Mouse (Mus musculus) neural tube, embryonic 14.5 days (tissue): Measurements from ENCODE around the gene Hexim1. TPM values are rescaled to one million over a fixed set of nuclear protein-coding genes. Genes with fewer than 3 reads are reported as not detected.

Experiments used
- ATAC-seq: fragments of 200-750 bp; cut with Nextera tagmentation; 2 replicates; pipeline ENCODE4 v1.8.0; 2017; ENCODE audit warnings: low read depth, mild to moderate bottlenecking, moderate TSS enrichment, moderate library complexity
- H3K27ac ChIP-seq: fragments of 300-500 bp; sonication (generic); 2 replicates; pipeline ENCODE4 v1.5.1; 2014; ENCODE audit warnings: low read depth, mild to moderate bottlenecking, control low read depth, low read length, moderate library complexity, mixed read lengths
- H3K27me3 ChIP-seq: fragments of 300-500 bp; sonication (generic); 2 replicates; pipeline ENCODE4 v1.6.1; 2014; ENCODE audit warnings: low read length; ENCODE audit not compliant: control insufficient read depth, insufficient read depth
- H3K36me3 ChIP-seq: fragments of 300-500 bp; sonication (generic); 2 replicates; pipeline ENCODE4 v1.6.1; 2014; ENCODE audit warnings: low read length, mixed read lengths; ENCODE audit not compliant: control insufficient read depth, insufficient read depth
- H3K4me1 ChIP-seq: fragments of 300-500 bp; sonication (generic); 2 replicates; pipeline ENCODE4 v1.6.1; 2014; ENCODE audit warnings: low read length; ENCODE audit not compliant: control insufficient read depth, insufficient read depth
- H3K4me2 ChIP-seq: fragments of 300-500 bp; sonication (generic); 2 replicates; pipeline ENCODE4 v1.6.1; 2014; ENCODE audit warnings: mild to moderate bottlenecking, low read depth, low read length, control low read depth
- H3K4me3 ChIP-seq: fragments of 300-500 bp; sonication (generic); 2 replicates; pipeline ENCODE4 v1.5.1; 2014; ENCODE audit warnings: low read depth, low read length, control low read depth, mixed read lengths
- H3K9ac ChIP-seq: fragments of 300-500 bp; sonication (generic); replicated peaks from 2 replicates; pipeline ENCODE4 v1.6.1; 2014; ENCODE audit warnings: low read depth, mild to moderate bottlenecking, control low read depth, low read length, mixed read lengths
- H3K9me3 ChIP-seq: fragments of 300-500 bp; sonication (generic); 2 replicates; pipeline ENCODE4 v1.6.1; 2016; ENCODE audit warnings: low read length; ENCODE audit not compliant: control insufficient read depth
- WGBS: fragments of 180-500 bp; shearing (Covaris S2); extraction: QIAGEN DNeasy Blood & Tissue Kit; methylation state at CpG from one replicate; pipeline ENCODE4 v1.1.7; 2014; 5-methylcytosine and 5-hydroxymethylcytosine counted together
- polyA plus RNA-seq: library from polyadenylated mRNA; unstranded; fragments of >200 nt; fragmentation: Nextera tagmentation; extraction: Ambion mirVana; gene quantifications from 2 replicates; pipeline ENCODE4 v1.2.1, GENCODE M21; 2014

Gene Hexim1
- polyA plus RNA-seq, result 5.8 and 6.1 TPM in 2 replicates

DNA sequence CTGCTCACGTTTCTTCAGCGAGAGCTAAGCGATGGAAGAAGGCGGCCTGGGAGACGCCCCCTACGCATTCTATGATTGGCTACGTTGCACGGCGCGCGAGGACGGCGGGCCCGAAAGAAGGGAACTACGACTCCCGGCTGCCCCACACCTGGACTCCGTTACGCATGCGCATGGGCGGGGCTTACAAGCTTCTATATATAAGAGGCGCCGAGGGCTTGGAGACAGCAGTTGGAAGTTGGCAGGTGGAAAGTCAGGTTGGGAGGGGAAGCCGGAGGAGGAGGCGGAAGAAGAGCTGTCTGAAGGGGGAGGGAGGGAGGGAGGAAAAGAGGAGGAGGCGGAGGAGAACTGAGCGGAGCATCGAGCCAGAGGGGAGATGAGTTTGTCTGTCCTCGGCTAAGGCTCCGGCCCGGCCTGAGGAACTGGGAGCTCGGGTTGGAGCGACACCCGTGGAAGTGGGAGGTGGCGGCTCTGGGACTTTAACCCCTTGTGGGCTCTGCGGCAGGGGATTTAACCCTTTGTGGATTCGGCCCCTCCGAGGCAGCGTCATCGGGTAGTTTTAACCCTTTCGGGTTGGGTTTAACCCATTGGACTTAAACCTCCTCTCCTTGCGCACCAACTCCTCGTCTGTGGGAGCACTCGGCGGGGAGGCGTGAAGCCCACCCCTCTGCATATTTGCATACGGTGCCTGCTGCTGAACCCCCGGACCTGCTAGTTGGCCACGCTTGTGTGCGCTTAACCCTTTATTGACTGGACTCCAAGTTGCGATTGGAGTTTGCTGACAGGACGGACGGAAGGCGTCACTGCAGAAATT, at the start of gene Hexim1:
Gene Hexim1, plus strand, starts transcription at position 224 of the 811 bp plus-strand sequence.
- Histone ChIP-seq H3K4me3 (peak within 1 kb of the TSS; percentile 59), H3K36me3 (no peaks in the 10 kb centered on the region), H3K4me1 (peaks cover 12% of the 10 kb centered on the region), H3K27ac (peak within 1 kb of the TSS; percentile 90), H3K9me3 (no peaks in the 10 kb centered on the region), H3K9ac (peak within 1 kb of the TSS; percentile 74), H3K4me2 (peak within 1 kb of the TSS; percentile 78), H3K27me3 (peaks cover 3% of the 10 kb centered on the region)
- under 1% methylated on average over 53 of the region's 53 CpGs for WGBS
- peak; percentile 96 for ATAC-seq

DNA sequence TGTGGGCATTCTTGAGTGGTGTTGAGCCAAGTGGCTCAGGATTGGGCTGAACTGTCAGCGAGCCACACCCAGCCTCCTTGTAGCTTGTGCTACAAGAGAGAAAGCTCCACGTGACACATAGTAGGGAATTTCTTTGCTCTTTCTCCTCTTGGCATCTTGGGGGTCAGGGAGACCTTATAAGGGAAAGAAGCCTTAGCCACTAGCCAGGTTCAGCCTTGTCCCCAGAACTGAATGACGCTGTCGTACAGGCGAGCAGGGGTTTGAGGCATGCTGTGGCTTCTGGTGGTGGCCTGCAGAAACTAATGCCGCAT, 49.0 kb upstream of the Hexim1 start:
- no peak for ATAC-seq
- H3K27ac ChIP-seq, result no peak overlapping the region
- H3K9me3 ChIP-seq, result no peaks in the 10 kb centered on the region
- H3K4me1 ChIP-seq, result no peaks in the 10 kb centered on the region
- H3K4me3 ChIP-seq, result no peak overlapping the region
- H3K4me2 ChIP-seq, result no peak overlapping the region
- H3K27me3 ChIP-seq, result no peaks in the 10 kb centered on the region
- H3K36me3 ChIP-seq, result peaks cover 44% of the 10 kb centered on the region
- no peak overlapping the region for H3K9ac ChIP-seq
- WGBS, result 97% methylated on average over 6 of the region's 6 CpGs

DNA sequence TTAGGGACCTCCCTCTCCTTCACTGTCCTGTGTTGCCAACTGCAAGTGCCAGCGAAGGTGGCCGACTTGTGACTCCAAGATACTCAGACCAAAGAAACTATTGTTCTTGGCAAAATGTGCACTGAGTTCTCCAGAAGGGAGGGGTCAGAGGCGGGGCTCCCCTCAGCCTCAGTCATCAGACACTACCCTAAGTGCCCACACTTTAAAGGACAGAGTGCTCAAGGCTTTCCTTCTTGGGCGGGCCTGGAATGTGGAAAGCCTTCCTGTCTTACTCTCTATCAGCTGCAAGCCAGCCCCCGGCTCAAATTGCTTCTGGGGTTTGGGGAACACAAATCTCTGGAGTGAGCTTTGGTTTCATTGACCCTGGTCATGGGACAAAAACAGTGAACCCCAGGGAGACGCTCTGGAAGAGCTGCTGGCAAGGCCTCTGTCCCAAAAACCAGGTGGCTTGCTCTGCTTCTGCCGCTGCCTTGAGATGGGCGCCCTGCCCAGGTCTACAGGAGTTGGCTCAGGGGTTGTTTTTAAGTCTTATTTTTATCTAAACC, 48.5 kb upstream of the Hexim1 start:
- no peak for ATAC-seq
- no peak overlapping the region for H3K4me3 ChIP-seq
- H3K9ac ChIP-seq, result no peak overlapping the region
- WGBS, result 81% methylated on average over 8 of the region's 8 CpGs
- peaks cover 40% of the 10 kb centered on the region for H3K36me3 ChIP-seq
- no peaks in the 10 kb centered on the region for H3K27me3 ChIP-seq
- no peak overlapping the region for H3K27ac ChIP-seq
- no peaks in the 10 kb centered on the region for H3K9me3 ChIP-seq
- no peaks in the 10 kb centered on the region for H3K4me1 ChIP-seq
- H3K4me2 ChIP-seq, result no peak overlapping the region

DNA sequence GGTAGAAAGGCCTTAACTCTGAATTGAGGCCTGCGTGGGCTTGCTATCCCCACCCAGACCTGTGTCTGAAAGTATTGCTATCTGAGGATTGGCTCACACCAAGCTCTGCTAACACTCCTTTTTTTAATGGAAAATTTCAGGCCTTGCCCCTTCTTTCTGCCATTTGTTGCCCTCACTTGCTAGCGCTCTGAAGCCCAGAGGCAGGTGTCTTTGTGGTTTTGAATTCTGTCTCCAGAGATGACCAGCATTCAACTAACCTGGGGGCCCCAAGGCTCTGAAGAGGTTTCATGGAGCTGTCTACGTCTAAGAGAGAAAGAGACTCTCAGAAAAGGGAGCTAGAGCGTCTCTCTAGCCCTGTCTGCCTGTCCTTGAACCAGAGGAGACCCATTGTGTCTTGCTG, 47.8 kb upstream of the Hexim1 start:
- Histone ChIP-seq H3K27ac (no peak overlapping the region), H3K9ac (no peak overlapping the region), H3K36me3 (peaks cover 37% of the 10 kb centered on the region), H3K4me3 (no peak overlapping the region), H3K4me2 (no peak overlapping the region), H3K27me3 (no peaks in the 10 kb centered on the region), H3K4me1 (no peaks in the 10 kb centered on the region), H3K9me3 (no peaks in the 10 kb centered on the region)
- no peak for ATAC-seq
- 91% methylated on average over 4 of the region's 4 CpGs for WGBS

DNA sequence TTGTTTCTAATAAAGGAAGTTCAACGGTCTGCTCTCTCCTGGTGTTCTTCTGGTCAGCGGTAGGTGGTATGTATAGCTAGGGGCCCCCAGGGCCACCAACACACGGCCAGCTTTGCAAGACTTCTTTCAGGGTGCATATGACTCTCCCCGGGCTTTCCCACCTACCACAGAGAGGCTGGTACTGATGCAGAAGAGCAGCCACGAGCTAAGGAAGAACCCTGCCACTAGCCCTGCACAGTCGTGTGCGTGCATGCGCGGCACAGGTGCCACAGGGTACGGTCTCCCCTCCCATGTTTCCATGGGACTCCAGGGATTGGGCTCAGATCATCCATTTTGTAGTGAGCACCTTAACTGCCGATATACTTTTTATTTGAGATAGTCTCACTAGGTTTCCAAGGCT, 47.1 kb upstream of the Hexim1 start:
- Histone ChIP-seq H3K9me3 (no peaks in the 10 kb centered on the region), H3K27me3 (no peaks in the 10 kb centered on the region), H3K4me3 (no peak overlapping the region), H3K4me2 (no peak overlapping the region), H3K4me1 (no peaks in the 10 kb centered on the region), H3K9ac (no peak overlapping the region), H3K27ac (no peak overlapping the region), H3K36me3 (peaks cover 37% of the 10 kb centered on the region)
- no peak for ATAC-seq
- WGBS, result 93% methylated on average over 11 of the region's 11 CpGs

DNA sequence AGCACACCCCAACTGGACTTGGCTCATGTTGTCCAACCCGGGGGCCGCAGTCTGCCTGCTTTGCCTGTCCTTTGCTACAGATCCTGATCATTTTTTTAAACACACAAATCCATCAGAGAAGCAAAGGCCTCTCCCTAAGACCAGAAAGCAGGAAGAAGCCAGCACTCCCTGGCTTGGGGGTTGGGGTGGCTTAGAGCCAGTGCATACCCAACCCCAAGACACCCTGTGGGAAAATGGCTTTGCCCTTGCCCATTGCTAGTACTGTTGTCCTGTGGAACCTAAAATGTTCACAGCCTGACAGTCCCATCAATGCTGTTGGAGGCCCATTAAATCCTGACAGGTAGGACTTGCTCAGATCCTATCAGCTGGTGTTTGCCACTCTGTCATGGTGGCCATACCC, 46.3 kb upstream of the Hexim1 start:
- no peak overlapping the region for H3K27ac ChIP-seq
- no peaks in the 10 kb centered on the region for H3K9me3 ChIP-seq
- H3K9ac ChIP-seq, result no peak overlapping the region
- no peaks in the 10 kb centered on the region for H3K27me3 ChIP-seq
- 94% methylated on average over 2 of the region's 2 CpGs for WGBS
- H3K4me3 ChIP-seq, result no peak overlapping the region
- peaks cover 28% of the 10 kb centered on the region for H3K36me3 ChIP-seq
- no peak for ATAC-seq
- H3K4me2 ChIP-seq, result no peak overlapping the region
- no peaks in the 10 kb centered on the region for H3K4me1 ChIP-seq

DNA sequence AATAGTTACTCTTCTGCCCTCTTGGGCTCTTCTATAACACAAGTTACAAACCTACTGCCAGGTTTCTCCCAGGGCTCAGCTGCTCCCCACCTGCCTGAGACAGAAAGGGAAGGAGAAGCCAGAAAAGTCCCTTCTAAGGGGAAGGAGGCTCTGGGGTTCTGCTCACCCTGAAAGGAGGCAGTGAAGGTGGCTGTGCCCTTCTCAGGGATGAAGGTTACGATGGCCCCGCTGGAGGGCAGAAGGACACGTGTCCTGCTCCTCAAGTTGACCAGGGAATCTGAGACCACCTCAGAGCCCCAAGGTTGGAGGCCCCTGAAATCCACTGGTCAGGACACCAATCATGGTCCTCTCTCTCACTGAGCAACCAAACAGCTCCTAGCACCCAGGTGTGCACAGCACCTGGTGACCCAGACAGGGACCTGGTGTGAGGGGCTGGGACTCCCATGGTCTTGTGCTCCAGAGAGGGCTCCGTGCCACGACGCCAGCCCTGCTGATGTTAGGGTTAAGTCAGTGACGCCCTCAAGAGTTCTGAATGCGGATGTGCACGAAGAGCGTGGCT, 45.6 kb upstream of the Hexim1 start:
- Histone ChIP-seq H3K4me3 (no peak overlapping the region), H3K9me3 (no peaks in the 10 kb centered on the region), H3K27me3 (no peaks in the 10 kb centered on the region), H3K4me2 (no peak overlapping the region), H3K9ac (no peak overlapping the region), H3K4me1 (no peaks in the 10 kb centered on the region), H3K27ac (no peak overlapping the region), H3K36me3 (peaks cover 24% of the 10 kb centered on the region)
- 96% methylated on average over 10 of the region's 10 CpGs for WGBS
- ATAC-seq, result no peak

DNA sequence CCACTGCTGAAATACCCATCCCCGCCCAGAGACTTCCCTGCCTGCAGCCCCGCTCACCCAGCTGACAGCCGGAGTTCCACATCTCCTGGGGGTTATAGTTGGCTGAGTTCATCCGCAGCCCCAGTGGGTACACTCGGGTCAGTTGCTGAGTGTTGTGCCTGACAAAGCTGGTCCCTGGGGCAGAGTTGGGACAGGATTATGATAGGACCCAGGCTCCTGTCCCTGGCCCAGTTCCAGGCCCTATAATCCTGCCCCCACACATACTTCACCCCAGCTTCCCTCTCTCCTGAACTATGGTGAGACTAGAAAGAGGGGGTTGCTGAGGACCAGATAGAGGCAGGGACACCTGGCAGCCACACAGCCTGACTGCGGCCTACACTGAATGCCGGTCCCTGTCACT, 42.4 kb upstream of the Hexim1 start:
- Histone ChIP-seq H3K36me3 (peaks cover 6% of the 10 kb centered on the region), H3K9ac (no peak overlapping the region), H3K27me3 (no peaks in the 10 kb centered on the region), H3K4me2 (no peak overlapping the region), H3K27ac (no peak overlapping the region), H3K9me3 (no peaks in the 10 kb centered on the region), H3K4me1 (no peaks in the 10 kb centered on the region), H3K4me3 (no peak overlapping the region)
- no peak for ATAC-seq
- 80% methylated on average over 7 of the region's 7 CpGs for WGBS

DNA sequence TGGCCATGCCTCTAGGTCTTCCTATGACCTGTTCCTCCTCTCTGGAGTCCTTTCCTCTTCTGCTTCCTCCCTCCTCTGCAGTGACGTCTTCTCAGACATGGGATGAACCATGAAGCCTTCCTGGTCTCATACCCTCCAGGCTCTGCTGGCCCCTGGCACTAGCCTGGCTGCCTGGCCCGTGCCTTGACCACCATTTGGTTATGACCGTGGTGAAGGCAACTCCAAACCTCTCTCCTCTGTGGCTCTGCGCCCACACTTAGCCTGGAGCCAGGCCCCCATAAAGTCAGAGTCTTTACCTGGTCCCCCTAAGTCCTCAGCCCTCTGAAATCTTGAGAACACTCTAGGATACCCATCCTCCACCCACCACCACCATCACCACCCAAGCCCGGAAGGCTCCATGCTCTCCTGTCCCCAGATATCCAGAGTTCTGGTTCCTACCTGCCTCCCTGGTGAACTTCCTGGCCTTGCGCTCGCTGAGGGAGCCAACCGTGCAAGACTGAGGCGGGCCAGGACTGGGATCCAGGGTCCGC, 41.8 kb upstream of the Hexim1 start:
- Histone ChIP-seq H3K4me1 (no peaks in the 10 kb centered on the region), H3K9me3 (no peaks in the 10 kb centered on the region), H3K4me2 (no peak overlapping the region), H3K9ac (no peak overlapping the region), H3K27ac (no peak overlapping the region), H3K27me3 (no peaks in the 10 kb centered on the region), H3K36me3 (0 out of 2 replicates have a peak, but pooled peaks cover under 1% of the 10 kb centered on the region), H3K4me3 (no peak overlapping the region)
- no peak for ATAC-seq
- WGBS, result 67% methylated on average over 10 of the region's 10 CpGs
